Mouse (Mus musculus) layer of hippocampus, adult 2 months (tissue): ENCODE data around the gene Tex44. TPM values are rescaled to one million over a fixed set of nuclear protein-coding genes. Genes with fewer than 3 reads are reported as not detected.
A peak's percentile ranks its signal among the peaks of the same experiment; 100 is the strongest.

Source experiments
- DNase-seq, 2 experiments: peaks; one replicate each; pipeline ENCODE4 v3.0.0; 2022; ENCODE audit warnings: low spot score in 2 of 2
- H3K27ac ChIP-seq: fragments of 200-600 bp; 2 replicates; pipeline ENCODE4 v1.8.1; 2022
- H3K4me3 ChIP-seq: fragments of 200-600 bp; 2 replicates; pipeline ENCODE4 v1.8.1; 2022; ENCODE audit warnings: mild to moderate bottlenecking
- CTCF ChIP-seq: fragments of 200-600 bp; conservative IDR thresholded peaks from 2 replicates; pipeline ENCODE4 v1.8.1; 2022; ENCODE audit warnings: antibody characterized with exemption, mild to moderate bottlenecking, moderate library complexity
- long read RNA-seq, 2 experiments: library from polyadenylated mRNA; stranded (forward); transcript quantifications; one replicate each; pipeline ENCODE4 v2.0.0; 2021; ENCODE audit warnings: borderline mapping rate in 2 of 2
- total RNA-seq, 2 experiments: library from RNA; stranded (reverse); gene quantifications; 2 replicates each; pipeline ENCODE4 v1.2.3; 2021

Gene Tex44
- total RNA-seq: not detected
- long read RNA-seq, experiment 1: 0 reads
- long read RNA-seq, experiment 2: 0 reads

DNA sequence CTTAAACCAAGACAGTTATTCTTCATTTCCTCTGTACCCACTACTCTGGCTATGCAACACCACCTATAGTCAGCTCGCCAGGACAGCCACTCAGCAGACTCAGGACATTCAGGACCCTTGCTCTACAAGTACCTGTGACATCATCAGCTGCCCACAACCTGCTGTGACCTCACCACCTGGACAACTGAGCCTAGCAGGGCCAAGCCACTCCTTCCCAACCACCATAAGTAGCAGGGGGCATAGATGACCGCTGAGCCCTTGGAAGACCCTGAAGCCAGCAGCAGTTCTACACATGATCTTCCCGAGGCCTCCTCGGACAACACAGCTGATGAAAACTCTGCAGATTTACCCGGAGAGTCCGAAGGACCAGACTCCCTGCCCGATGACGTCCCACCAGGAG, at the start of gene Tex44, which contains the start of gene Nmur1:
TSS of gene Tex44 (plus strand) at position 202 of the 400 bp plus-strand sequence.
TSS of gene Nmur1 (minus strand) at position 101 of the 400 bp plus-strand sequence.
- H3K4me3 ChIP-seq: no peak within 1 kb of the TSS
- no peak for DNase-seq
- H3K27ac ChIP-seq: no peak within 1 kb of the TSS
- TF ChIP-seq CTCF: no peak

DNA sequence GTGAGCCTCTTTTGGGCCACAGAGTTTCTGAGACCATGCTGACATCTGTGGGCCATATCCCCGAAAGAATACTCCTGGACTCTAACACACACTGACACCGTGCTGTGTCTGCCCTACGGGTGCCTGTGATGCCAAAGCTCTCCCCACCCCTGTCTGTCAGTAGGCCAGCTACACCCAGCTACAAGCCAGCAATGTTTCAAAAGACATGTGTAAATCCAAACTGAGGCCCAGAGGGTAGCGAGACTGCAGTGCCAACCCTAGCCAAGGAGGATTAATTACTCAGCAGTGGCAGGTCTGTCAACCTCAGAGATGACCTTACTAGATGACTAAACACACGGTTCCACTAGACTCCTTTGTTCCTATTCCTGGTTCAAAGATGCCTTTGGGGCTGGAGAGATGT, 49.8 kb upstream of the Tex44 start:
- TF ChIP-seq CTCF: no peak
- Histone ChIP-seq H3K27ac (no peak overlapping the region), H3K4me3 (no peak overlapping the region)
- DNase-seq: no peak

DNA sequence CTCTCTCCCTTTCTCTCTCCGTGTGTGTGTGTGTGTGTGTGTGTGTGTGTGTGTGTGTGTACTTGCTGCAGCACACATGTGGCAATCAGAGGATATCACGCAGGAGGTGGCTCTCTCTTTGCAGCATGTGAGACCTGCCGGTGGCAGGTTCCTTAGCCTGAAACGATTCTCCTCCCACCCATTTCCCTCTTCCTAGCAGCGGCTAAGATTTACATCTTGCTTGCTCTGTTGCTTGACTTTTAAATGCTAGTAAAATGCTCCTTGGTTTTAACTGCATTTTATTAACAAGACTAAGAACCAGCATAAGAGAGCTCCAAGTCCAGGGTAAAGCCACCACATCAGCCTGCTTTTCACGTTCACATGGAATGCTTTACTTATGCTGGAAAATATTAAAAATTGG, 47.5 kb upstream of the Tex44 start:
- 0 out of 2 replicates have a peak overlapping the region, but pooled peaks have one; percentile 32 for H3K27ac ChIP-seq
- DNase-seq: no peak
- H3K4me3 ChIP-seq: no peak overlapping the region
- TF ChIP-seq CTCF: no peak

DNA sequence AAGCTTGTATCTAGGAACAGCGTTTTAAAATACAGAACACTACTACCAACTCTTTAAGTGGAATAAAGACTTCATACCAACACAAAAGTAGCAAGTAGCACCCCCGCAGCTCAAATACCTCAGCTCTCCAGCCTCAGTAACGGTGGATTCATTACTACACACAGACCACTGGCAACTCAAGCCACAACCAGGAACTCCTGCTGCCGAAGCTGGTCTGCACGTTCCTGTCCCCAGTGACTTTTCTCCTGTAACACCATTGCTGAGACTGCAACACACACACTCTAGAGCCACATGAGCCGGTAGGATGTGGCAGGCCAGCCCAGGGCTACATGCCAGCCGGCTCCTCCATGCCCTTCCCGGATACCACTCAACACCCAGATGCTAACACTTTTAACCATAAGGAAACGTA, 47.0 kb upstream of the Tex44 start:
- no peak overlapping the region for H3K27ac ChIP-seq
- no peak overlapping the region for H3K4me3 ChIP-seq
- TF ChIP-seq CTCF: no peak
- DNase-seq: no peak

DNA sequence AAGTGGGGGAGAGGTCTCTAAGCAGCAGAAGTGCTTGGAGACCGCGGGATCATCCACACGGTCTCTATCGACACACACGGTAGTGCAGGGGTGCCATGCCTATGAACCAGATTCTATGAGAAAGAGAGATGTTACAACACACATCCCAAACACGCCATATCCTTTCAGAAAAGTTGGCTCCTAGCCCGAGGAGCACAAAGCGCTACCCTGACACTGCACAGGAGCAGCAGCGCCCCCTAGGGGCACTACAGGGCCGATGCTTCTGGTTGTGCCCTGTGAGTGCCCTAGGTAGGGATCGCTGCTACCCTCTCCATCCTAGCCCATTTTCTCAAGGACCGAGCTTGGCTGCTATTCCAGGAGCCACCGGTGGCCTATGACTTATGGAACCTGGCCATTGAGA, 45.1 kb upstream of the Tex44 start:
- Histone ChIP-seq H3K4me3 (peak overlapping the region; percentile 26), H3K27ac (no peak overlapping the region)
- TF ChIP-seq CTCF: peak; percentile 87
- peak; percentile 17 to 58 for DNase-seq

DNA sequence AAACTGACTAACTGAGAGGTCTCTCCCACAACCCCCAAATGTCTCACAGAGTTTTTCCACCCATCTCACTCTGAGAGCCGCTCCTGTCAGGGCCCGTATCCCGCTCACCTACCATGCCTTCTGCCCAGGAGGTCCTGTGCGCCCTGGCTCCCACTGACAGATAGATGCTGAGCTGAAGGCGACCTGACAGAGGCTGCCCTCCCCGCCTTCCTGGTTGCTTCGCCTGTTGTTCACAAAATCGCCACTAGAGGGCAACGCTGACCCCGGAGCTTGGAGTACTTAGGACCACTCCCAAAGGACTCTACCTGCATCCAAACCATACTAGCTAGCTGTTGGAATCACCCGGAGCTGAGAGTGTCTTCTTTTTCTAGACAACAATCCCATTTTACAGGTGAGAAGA, 36.9 kb upstream of the Tex44 start:
- H3K4me3 ChIP-seq: no peak overlapping the region
- TF ChIP-seq CTCF: peak; percentile 96
- peak in 1 of 2 experiments; percentile 80 for DNase-seq
- no peak overlapping the region for H3K27ac ChIP-seq

DNA sequence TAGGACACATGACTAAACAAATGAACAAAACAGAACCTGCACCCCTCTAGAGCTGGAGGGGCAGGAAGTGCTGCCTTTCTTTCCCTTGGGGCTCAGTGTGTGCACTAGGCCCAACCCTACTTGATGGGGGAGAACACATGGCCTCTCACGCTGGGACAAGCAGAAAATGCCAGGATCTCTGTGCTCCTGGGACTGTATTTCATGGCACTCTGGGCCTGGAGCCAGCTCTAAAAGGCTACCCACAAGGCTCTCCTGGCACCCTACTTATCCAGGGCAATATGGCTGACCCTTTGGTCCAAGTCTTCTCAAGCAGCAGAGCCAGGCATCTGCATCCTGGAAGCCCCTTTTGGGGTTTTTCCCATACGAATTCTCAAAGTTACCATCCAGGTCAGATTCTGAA, 34.7 kb upstream of the Tex44 start:
- DNase-seq: no peak
- no peak for TF ChIP-seq CTCF
- no peak overlapping the region for H3K4me3 ChIP-seq
- H3K27ac ChIP-seq: no peak overlapping the region

DNA sequence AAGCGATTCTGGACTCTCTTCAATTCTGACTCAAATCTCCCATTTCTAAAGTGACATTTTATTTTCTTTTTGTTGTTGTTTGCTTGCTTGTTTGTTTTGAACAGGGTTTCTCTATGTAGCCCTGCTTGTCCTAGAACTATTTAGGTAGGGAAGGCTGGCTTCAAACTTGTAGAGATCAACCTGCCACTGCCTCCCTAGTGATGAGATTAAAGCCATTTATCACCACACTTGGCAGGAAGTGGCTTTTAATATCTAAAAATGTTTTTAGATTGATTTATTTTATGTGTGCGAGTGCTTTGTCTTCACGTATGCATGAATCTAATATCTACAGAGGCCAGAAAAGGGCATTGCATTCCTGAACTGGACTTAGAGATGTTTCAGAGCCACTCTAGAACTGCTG, 32.9 kb upstream of the Tex44 start:
- no peak for TF ChIP-seq CTCF
- Histone ChIP-seq H3K4me3 (no peak overlapping the region), H3K27ac (no peak overlapping the region)
- no peak for DNase-seq

DNA sequence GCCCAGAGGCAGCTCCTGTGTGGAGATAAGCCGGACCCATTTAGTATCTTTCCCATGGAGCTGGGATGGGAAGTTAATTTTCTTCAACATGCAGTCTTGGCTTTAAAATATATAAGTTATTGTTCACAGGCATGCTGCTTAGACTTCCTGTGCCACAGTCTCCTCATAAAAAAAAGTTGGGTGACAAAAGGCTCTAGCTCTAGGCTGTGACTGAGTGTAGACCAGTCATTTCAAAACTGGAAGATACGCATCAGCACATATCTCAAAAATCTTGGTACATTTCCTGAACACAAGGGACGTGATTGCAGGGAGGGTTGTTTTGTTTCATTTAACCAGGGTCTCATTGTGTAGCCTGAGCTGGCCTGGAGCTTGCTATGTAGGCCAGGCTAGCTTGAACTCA, 31.9 kb upstream of the Tex44 start:
- no peak for TF ChIP-seq CTCF

DNA sequence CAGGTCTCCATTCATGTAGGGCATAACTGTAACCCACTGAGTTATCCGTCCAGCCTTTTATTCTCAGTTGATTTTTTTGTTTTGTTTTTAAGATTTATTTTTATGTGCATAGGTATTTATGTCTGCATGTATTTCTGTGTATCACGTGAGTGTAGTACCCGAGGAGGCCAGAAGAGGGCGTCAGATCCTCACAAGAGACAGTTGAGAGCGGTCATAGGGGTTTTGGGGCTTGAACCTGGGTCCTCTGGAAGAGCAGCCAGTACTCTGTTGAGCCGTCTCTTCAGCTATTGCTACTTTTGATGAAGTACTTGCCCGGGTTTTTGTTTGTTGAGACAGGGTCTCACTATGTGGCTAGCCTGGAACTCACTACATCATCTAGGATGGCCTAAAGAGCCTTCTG, 30.2 kb upstream of the Tex44 start:
- TF ChIP-seq CTCF: peak; percentile 60

More for the DNA sequence above, 31.9 kb upstream of the Tex44 start:
- Histone ChIP-seq H3K27ac (no peak overlapping the region), H3K4me3 (no peak overlapping the region)
- no peak for DNase-seq

DNA sequence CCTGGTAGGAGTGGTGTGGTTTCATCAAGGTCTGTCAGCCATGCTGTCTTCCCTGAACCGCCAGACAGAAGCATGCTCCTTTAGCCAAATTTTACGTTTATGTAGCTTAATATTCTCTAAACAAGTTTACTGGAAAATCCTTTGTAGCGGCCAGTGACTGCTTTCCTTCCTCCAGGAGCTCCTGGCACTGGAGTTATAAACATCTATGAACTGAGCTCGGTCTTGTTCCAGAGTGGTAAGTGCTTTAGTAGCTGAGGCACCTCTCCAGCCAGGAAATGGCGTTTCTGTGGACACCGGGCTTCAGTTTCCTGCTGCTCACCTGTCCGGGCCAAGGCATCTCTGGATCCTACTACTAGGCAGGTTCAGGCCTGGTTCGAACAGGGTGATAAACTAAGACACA, 28.5 kb upstream of the Tex44 start:
- TF ChIP-seq CTCF: no peak
- DNase-seq: no peak
- Histone ChIP-seq H3K27ac (no peak overlapping the region), H3K4me3 (no peak overlapping the region)

More for the DNA sequence above, 30.2 kb upstream of the Tex44 start:
- Histone ChIP-seq H3K4me3 (no peak overlapping the region), H3K27ac (no peak overlapping the region)
- DNase-seq: no peak

DNA sequence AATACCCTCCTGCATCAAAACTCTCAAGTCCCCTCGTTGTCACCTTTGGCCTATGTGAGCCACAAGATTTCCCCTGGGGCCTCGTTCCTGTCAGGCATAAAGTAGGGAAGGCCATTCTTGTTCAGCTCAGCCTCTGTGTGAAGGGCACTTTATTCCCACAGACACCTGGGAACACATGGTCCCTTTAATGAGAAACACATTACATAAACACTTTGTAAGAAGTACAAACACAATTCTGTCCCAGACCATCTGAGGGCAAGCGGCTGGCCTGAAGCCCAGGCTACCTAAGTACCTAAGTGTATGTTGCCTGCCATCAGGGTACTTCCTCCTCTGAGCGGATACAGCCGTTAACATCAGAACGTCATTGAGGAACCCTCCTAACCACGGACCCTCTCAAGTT, 27.9 kb upstream of the Tex44 start:
- TF ChIP-seq CTCF: no peak
- Histone ChIP-seq H3K4me3 (no peak overlapping the region), H3K27ac (no peak overlapping the region)
- DNase-seq: no peak

DNA sequence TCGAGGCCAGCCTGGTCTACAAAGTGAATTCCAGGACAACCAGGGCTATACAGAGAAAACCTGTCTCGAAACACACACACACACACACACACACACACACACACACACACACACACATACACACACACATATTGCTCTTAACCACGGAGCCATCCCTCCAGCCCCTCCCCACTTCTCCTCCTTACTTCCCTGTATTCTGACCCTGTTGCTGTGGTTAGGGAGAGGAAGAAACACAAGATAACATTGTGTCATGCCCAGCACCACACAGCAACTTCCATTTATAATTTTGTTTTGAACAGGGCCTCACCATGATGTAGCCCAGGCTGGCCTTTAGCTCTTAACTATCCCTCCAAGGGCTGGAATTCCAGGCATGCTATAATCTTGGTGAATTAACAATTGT, 26.8 kb upstream of the Tex44 start:
- no peak for TF ChIP-seq CTCF
- no peak overlapping the region for H3K27ac ChIP-seq
- no peak overlapping the region for H3K4me3 ChIP-seq
- no peak for DNase-seq

DNA sequence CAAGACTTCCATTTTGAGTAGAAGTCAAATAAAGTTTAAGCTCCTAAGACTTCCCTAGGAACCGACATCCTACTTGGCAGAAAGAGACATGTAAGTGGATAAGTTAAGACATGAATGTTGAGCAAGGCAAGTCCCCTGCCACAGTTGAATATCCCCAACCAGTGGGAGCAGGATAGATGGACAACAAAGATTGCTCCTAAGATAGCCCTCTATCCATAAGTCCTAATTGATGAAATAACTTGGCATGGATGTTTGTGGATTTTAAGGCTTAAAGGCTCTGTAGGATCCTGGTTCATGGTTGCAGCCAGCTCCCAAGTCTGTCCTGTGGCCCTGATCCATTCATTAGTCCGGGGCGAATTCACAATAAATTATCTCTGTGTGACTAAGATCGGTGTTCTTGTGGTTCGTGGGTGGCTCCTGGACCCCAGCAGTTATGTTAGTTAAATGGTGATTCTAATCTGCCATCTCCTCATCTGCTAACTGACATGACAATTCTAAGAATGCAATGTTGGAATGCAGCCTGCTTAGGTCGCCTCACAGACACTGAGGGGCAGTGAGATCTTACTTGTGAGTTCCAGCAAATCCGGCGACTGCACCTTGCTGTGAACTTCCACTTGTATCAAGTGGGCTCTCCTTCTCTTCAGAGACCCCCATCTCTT, 25.9 kb upstream of the Tex44 start:
- TF ChIP-seq CTCF: no peak
- H3K27ac ChIP-seq: no peak overlapping the region
- H3K4me3 ChIP-seq: no peak overlapping the region
- DNase-seq: no peak
